8 mouse cellular contexts compared by ENCODE assay signal in the genomic region with DNA sequence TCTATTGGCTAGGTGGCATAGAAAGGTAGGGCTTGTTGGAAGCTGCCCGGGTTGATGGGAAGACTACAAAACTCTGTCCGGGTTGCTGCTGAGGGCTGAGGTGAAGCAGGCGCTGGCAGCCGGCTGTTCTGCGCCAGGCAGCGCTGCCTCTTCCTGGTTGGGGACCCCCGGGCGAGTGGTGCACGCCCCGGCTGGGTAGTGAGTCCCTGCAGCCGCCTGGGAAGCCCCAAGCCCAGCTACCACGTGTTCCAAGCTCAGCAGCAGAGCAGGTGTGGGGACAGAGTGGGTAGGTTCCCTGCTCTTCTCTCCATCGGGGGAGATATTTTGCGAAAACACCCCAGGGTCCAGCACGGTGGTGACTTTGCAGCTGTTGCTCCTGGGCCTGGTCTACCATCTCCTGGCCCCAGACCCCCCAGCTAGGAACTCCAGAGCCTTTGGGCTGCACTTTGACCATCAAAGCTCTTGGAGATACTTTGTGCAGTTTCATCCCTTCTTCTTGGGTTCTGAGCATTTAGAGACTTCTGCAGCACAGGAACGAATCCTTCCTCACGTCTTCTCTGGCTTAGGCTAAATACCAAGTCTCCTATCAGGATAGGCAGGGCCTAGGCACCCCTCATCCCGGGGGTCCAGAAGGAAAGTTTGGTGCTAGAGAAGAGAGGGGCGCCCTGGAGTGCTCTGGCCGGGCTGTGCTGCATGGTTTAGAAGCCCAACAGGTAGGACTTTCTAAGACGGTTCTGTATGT. TPM values are rescaled to one million over a fixed set of nuclear protein-coding genes. Genes with fewer than 3 reads are reported as not detected.
DNase-seq lines count a peak whose midpoint lies in the region; ATAC-seq and TF ChIP-seq lines count a peak whose summit lies in the region.

No protein-coding gene starts in this region.

- H3K36me3 ChIP-seq in heart, embryonic 13.5 days, result no peaks in the 10 kb centered on the region
- H3K36me3 ChIP-seq in ES-Bruce4 (ENCODE audit: control insufficient read depth, insufficient read depth, low read length, poor library complexity, severe bottlenecking), result no peaks in the 10 kb centered on the region
- H3K36me3 ChIP-seq in embryonic facial prominence, embryonic 13.5 days, result no peaks in the 10 kb centered on the region
- no peaks in the 10 kb centered on the region for H3K36me3 ChIP-seq in intestine, embryonic 14.5 days (ENCODE audit: control insufficient read depth, insufficient read depth, low read length)
- H3K36me3 ChIP-seq in midbrain, embryonic 10.5 days, result no peaks in the 10 kb centered on the region

- whole genome bisulfite sequencing in heart, embryonic 13.5 days, result 7% methylated on average over 21 of the region's 21 CpGs
- 3% methylated on average over 21 of the region's 21 CpGs for WGBS in embryonic facial prominence, embryonic 13.5 days
- 8% methylated on average over 21 of the region's 21 CpGs for WGBS in intestine, embryonic 14.5 days
- WGBS in midbrain, embryonic 10.5 days, result 6% methylated on average over 21 of the region's 21 CpGs

- peak overlapping the region; percentile 90 for H3K9ac ChIP-seq in heart, embryonic 13.5 days
- H3K9ac ChIP-seq in ES-Bruce4 (ENCODE audit: low read depth, poor library complexity, severe bottlenecking), result peak overlapping the region; percentile 87
- H3K9ac ChIP-seq in embryonic facial prominence, embryonic 13.5 days, result peak overlapping the region; percentile 85
- H3K9ac ChIP-seq in intestine, embryonic 14.5 days (ENCODE audit: low read length), result peak overlapping the region; percentile 65

- H3K27me3 ChIP-seq in heart, embryonic 13.5 days (replicated peaks), result peaks cover 29% of the 10 kb centered on the region
- H3K27me3 ChIP-seq in ES-Bruce4 (ENCODE audit: control insufficient read depth, insufficient read depth, low read length, poor library complexity, severe bottlenecking), result peaks cover 2% of the 10 kb centered on the region; the same call in 1 of the 2 replicates
- peaks cover 29% of the 10 kb centered on the region for H3K27me3 ChIP-seq in embryonic facial prominence, embryonic 13.5 days
- H3K27me3 ChIP-seq in intestine, embryonic 14.5 days (replicated peaks; ENCODE audit: control insufficient read depth, insufficient read depth, low read length), result peaks cover 7% of the 10 kb centered on the region
- H3K27me3 ChIP-seq in midbrain, embryonic 10.5 days (ENCODE audit: low read depth, poor library complexity, severe bottlenecking), result peaks cover 80% of the 10 kb centered on the region

- ATAC-seq in heart, embryonic 13.5 days (ENCODE audit: extremely low read depth, insufficient number of reproducible peaks, low FRiP score, low TSS enrichment), result no peak
- ATAC-seq in embryonic facial prominence, embryonic 13.5 days (ENCODE audit: insufficient number of reproducible peaks, insufficient read depth, low FRiP score, low TSS enrichment, low read depth), result no peak
- no peak for ATAC-seq in intestine, embryonic 14.5 days (replicated peaks; ENCODE audit: low FRiP score, low TSS enrichment, low read depth)

- TF ChIP-seq POLR2A in ES-Bruce4 (IDR thresholded peaks at IDR 0.05; ENCODE audit: insufficient read depth, low read length), result no peak

- no peak for TF ChIP-seq EP300 in ES-Bruce4 (IDR thresholded peaks at IDR 0.05; ENCODE audit: insufficient read depth, low read depth, low read length)

- no peak for DNase-seq in heart, adult 11 months
- no peak for DNase-seq in intestine, embryonic 14.5 days (ENCODE audit: low spot score)
- DNase-seq in midbrain, embryonic 10.5 days (ENCODE audit: low spot score), result peak; percentile 54
- DNase-seq in thymus, postnatal 0 days (ENCODE audit: low spot score), result peak; percentile 65
- DNase-seq in gastrocnemius, postnatal 25 days, result no peak

- H3K4me1 ChIP-seq in heart, embryonic 13.5 days, result peaks cover 57% of the 10 kb centered on the region
- no peaks in the 10 kb centered on the region for H3K4me1 ChIP-seq in ES-Bruce4 (ENCODE audit: control insufficient read depth, insufficient read depth, low read length)
- peaks cover 43% of the 10 kb centered on the region for H3K4me1 ChIP-seq in embryonic facial prominence, embryonic 13.5 days
- H3K4me1 ChIP-seq in intestine, embryonic 14.5 days (replicated peaks; ENCODE audit: control insufficient read depth, insufficient read depth, low read length), result peaks cover 32% of the 10 kb centered on the region
- H3K4me1 ChIP-seq in midbrain, embryonic 10.5 days, result peaks cover 50% of the 10 kb centered on the region

- H3K9me3 ChIP-seq in heart, embryonic 13.5 days, result no peaks in the 10 kb centered on the region
- no peaks in the 10 kb centered on the region for H3K9me3 ChIP-seq in ES-Bruce4 (replicated peaks; ENCODE audit: control insufficient read depth, insufficient read depth, low read length, poor library complexity, severe bottlenecking)
- no peaks in the 10 kb centered on the region for H3K9me3 ChIP-seq in embryonic facial prominence, embryonic 13.5 days
- no peaks in the 10 kb centered on the region for H3K9me3 ChIP-seq in intestine, embryonic 14.5 days (ENCODE audit: control insufficient read depth, low read length)
- H3K9me3 ChIP-seq in midbrain, embryonic 10.5 days (replicated peaks), result no peaks in the 10 kb centered on the region

- peak overlapping the region; percentile 88 for H3K27ac ChIP-seq in heart, embryonic 13.5 days (replicated peaks)
- H3K27ac ChIP-seq in ES-Bruce4 (ENCODE audit: insufficient read depth, low read length), result no peak overlapping the region
- peak overlapping the region; percentile 90 for H3K27ac ChIP-seq in embryonic facial prominence, embryonic 13.5 days
- H3K27ac ChIP-seq in intestine, embryonic 14.5 days (ENCODE audit: low read depth), result no peak overlapping the region
- H3K27ac ChIP-seq in midbrain, embryonic 10.5 days (replicated peaks), result peak overlapping the region; percentile 84

- no peak for TF ChIP-seq CTCF in ES-Bruce4 (IDR thresholded peaks at IDR 0.05; ENCODE audit: low read depth, low read length)

- peak overlapping the region; percentile 88 for H3K4me3 ChIP-seq in heart, embryonic 13.5 days
- H3K4me3 ChIP-seq in ES-Bruce4 (ENCODE audit: low read depth, low read length), result peak overlapping the region; percentile 86
- peak overlapping the region; percentile 82 for H3K4me3 ChIP-seq in embryonic facial prominence, embryonic 13.5 days
- H3K4me3 ChIP-seq in intestine, embryonic 14.5 days (ENCODE audit: low read depth, low read length), result peak overlapping the region; percentile 73
- peak overlapping the region; percentile 76 for H3K4me3 ChIP-seq in midbrain, embryonic 10.5 days

- peak overlapping the region; percentile 75 for H3K4me2 ChIP-seq in heart, embryonic 13.5 days
- peak overlapping the region; percentile 89 for H3K4me2 ChIP-seq in embryonic facial prominence, embryonic 13.5 days
- peak overlapping the region; percentile 98 for H3K4me2 ChIP-seq in intestine, embryonic 14.5 days (ENCODE audit: low read length)

RNA-seq across cellular contexts. Expression of gene Chst11, which starts 1.1 kb away (rescaled TPM):
- polyA plus RNA-seq in heart, embryonic 13.5 days (2015; fragmentation: Nextera tagmentation; extraction: Ambion mirVana), result 2.4 TPM in 2 replicates
- 5.2 and 5.4 TPM in 2 replicates for polyA plus RNA-seq in ES-Bruce4 (2011; ENCODE audit: insufficient read depth, insufficient read length, low read depth, missing spikeins)
- 2.6 and 3.6 TPM in 2 replicates for polyA plus RNA-seq in embryonic facial prominence, embryonic 13.5 days (2015; fragmentation: Nextera tagmentation; extraction: Ambion mirVana)
- 2.0 and 2.2 TPM in 2 replicates for polyA plus RNA-seq in intestine, embryonic 14.5 days (2014; fragmentation: Nextera tagmentation; extraction: Ambion mirVana)
- polyA plus RNA-seq in midbrain, embryonic 10.5 days (2016; fragmentation: Nextera tagmentation; extraction: Ambion mirVana), result 0.94 and 1.1 TPM in 2 replicates
- polyA plus RNA-seq in thymus, postnatal 0 days (2015; fragmentation: Nextera tagmentation; extraction: Ambion mirVana), result 2.1 TPM in 2 replicates
- under 1 TPM; 0.94 to 1.00 TPM for total RNA-seq in gastrocnemius, postnatal 25 days (2021)

Comparison
In these comparisons a context has a peak if more than half of its experiments do, and no peak if none do; other contexts are left out.
1. H3K27ac ChIP-seq: peak in heart, embryonic 13.5 days (single experiment), embryonic facial prominence, embryonic 13.5 days (single experiment) and midbrain, embryonic 10.5 days (single experiment); none in ES-Bruce4 (single experiment) and intestine, embryonic 14.5 days (single experiment).
2. DNase-seq: peak in midbrain, embryonic 10.5 days (single experiment) and thymus, postnatal 0 days (single experiment); none in heart, adult 11 months (single experiment), intestine, embryonic 14.5 days (single experiment) and gastrocnemius, postnatal 25 days (single experiment).
3. Peak in every context shown above with its lines, with median percentiles within 50 percentile points of each other: H3K4me2 ChIP-seq, H3K4me3 ChIP-seq and H3K9ac ChIP-seq.